In genomic region chr11:59965227-59966101, GRCm38 (mm10) we compare ENCODE assay signal across 8 mouse cellular contexts. TPM values are rescaled to one million over a fixed set of nuclear protein-coding genes. Genes with fewer than 3 reads are reported as not detected.
DNase-seq lines count a peak whose midpoint lies in the region; ATAC-seq lines count a peak whose summit lies in the region.

No protein-coding gene starts in this region.

- intact Hi-C loops in heart, postnatal 10 days (cut with DNase I): loop anchor here (1.0 to 2.0 kb wide), 4 partner anchors 62 to 111 kb away; no protein-coding TSS in a partner anchor

- H3K4me3 ChIP-seq in forebrain, embryonic 12.5 days (replicated peaks): peak overlapping the region; percentile 49
- peak overlapping the region; percentile 54 for H3K4me3 ChIP-seq in liver, embryonic 15.5 days (replicated peaks)
- peak overlapping the region; percentile 35 for H3K4me3 ChIP-seq in neural tube, embryonic 11.5 days (ENCODE audit: low read depth, low read length)
- H3K4me3 ChIP-seq in stomach, embryonic 15.5 days (replicated peaks): peak overlapping the region; percentile 51

- peaks cover 30% of the 10 kb centered on the region for H3K4me1 ChIP-seq in forebrain, embryonic 12.5 days
- H3K4me1 ChIP-seq in liver, embryonic 15.5 days (replicated peaks): peaks cover 28% of the 10 kb centered on the region
- H3K4me1 ChIP-seq in neural tube, embryonic 11.5 days (ENCODE audit: control insufficient read depth, insufficient read depth, low read length): peaks cover 13% of the 10 kb centered on the region
- H3K4me1 ChIP-seq in stomach, embryonic 15.5 days: peaks cover 19% of the 10 kb centered on the region

- H3K9ac ChIP-seq in forebrain, embryonic 12.5 days: peak overlapping the region; percentile 55
- H3K9ac ChIP-seq in liver, embryonic 15.5 days: peak overlapping the region; percentile 23; the same call in 1 of the 2 replicates
- H3K9ac ChIP-seq in neural tube, embryonic 11.5 days (ENCODE audit: low read length): peak overlapping the region; percentile 12
- H3K9ac ChIP-seq in stomach, embryonic 15.5 days: peak overlapping the region; percentile 49; the same call in 1 of the 2 replicates

- no peak overlapping the region for H3K27ac ChIP-seq in forebrain, embryonic 12.5 days
- H3K27ac ChIP-seq in liver, embryonic 15.5 days (replicated peaks): no peak overlapping the region
- H3K27ac ChIP-seq in neural tube, embryonic 11.5 days (ENCODE audit: low read depth, low read length): no peak overlapping the region
- peak overlapping the region; percentile 78; the same call in 1 of the 2 replicates for H3K27ac ChIP-seq in stomach, embryonic 15.5 days

- H3K27me3 ChIP-seq in forebrain, embryonic 12.5 days: peaks cover 32% of the 10 kb centered on the region
- H3K27me3 ChIP-seq in liver, embryonic 15.5 days: peaks cover 38% of the 10 kb centered on the region
- peaks cover 16% of the 10 kb centered on the region for H3K27me3 ChIP-seq in neural tube, embryonic 11.5 days (ENCODE audit: control insufficient read depth, insufficient read depth, low read length)
- H3K27me3 ChIP-seq in stomach, embryonic 15.5 days (replicated peaks): peaks cover 13% of the 10 kb centered on the region

- no peaks in the 10 kb centered on the region for H3K9me3 ChIP-seq in forebrain, embryonic 12.5 days
- H3K9me3 ChIP-seq in liver, embryonic 15.5 days (replicated peaks): no peaks in the 10 kb centered on the region
- no peaks in the 10 kb centered on the region for H3K9me3 ChIP-seq in neural tube, embryonic 11.5 days (ENCODE audit: control insufficient read depth, low read length)
- no peaks in the 10 kb centered on the region for H3K9me3 ChIP-seq in stomach, embryonic 15.5 days

- DNase-seq in CD8-positive naive resting alpha-beta T cell, adult 2 months (ENCODE audit: low read depth in 2 of 2, low spot score in 2 of 2): peak; percentile 16 to 46
- peak; percentile 88 to 90 for DNase-seq in heart, postnatal 10 days
- peak; percentile 90 to 92 for DNase-seq in kidney, postnatal 4 days
- DNase-seq in neural tube, embryonic 11.5 days (ENCODE audit: low spot score): peak; percentile 89

- ATAC-seq in cerebellum, adult (ENCODE audit: insufficient number of reproducible peaks, low FRiP score, low TSS enrichment): peak; percentile 57
- peak; percentile 69; the same call in 1 of the 2 replicates for ATAC-seq in forebrain, embryonic 12.5 days (ENCODE audit: low FRiP score)
- peak; percentile 73 for ATAC-seq in liver, embryonic 15.5 days (ENCODE audit: insufficient read depth)
- ATAC-seq in neural tube, embryonic 11.5 days (ENCODE audit: insufficient read depth, low FRiP score, low TSS enrichment): no peak
- peak; percentile 73 for ATAC-seq in stomach, embryonic 15.5 days (ENCODE audit: insufficient read depth, low FRiP score, low read depth)

- peaks cover 21% of the 10 kb centered on the region for H3K36me3 ChIP-seq in forebrain, embryonic 12.5 days (replicated peaks)
- peaks cover 18% of the 10 kb centered on the region for H3K36me3 ChIP-seq in liver, embryonic 15.5 days (replicated peaks)
- no peaks in the 10 kb centered on the region for H3K36me3 ChIP-seq in neural tube, embryonic 11.5 days (ENCODE audit: control insufficient read depth, insufficient read depth, low read length)
- H3K36me3 ChIP-seq in stomach, embryonic 15.5 days: peaks cover 7% of the 10 kb centered on the region

- peak overlapping the region; percentile 90 for H3K4me2 ChIP-seq in forebrain, embryonic 12.5 days
- peak overlapping the region; percentile 86 for H3K4me2 ChIP-seq in liver, embryonic 15.5 days
- peak overlapping the region; percentile 82 for H3K4me2 ChIP-seq in neural tube, embryonic 11.5 days (ENCODE audit: low read depth)
- H3K4me2 ChIP-seq in stomach, embryonic 15.5 days: peak overlapping the region; percentile 98

- WGBS in forebrain, embryonic 12.5 days: 37% methylated on average over 25 of the region's 25 CpGs
- 23% methylated on average over 25 of the region's 25 CpGs for WGBS in liver, embryonic 15.5 days (ENCODE audit: insufficient replicate concordance)
- WGBS in neural tube, embryonic 11.5 days: 22% methylated on average over 25 of the region's 25 CpGs
- WGBS in stomach, embryonic 15.5 days: 20% methylated on average over 25 of the region's 25 CpGs

RNA-seq across cellular contexts. Expression of gene Rasd1, which starts 0.7 kb away (rescaled TPM):
- polyA plus RNA-seq in forebrain, embryonic 12.5 days (2016; fragmentation: Nextera tagmentation; extraction: Ambion mirVana): 0.76 and 1.4 TPM in 2 replicates
- total RNA-seq in heart, postnatal 10 days (2021): 10 to 100 TPM in 1 of 2 experiments, 1 to 10 TPM in 1; 7.3 to 12.4 TPM
- 0.96 and 1.3 TPM in 2 replicates for polyA plus RNA-seq in liver, embryonic 15.5 days (2015; fragmentation: Nextera tagmentation; extraction: Ambion mirVana)
- polyA plus RNA-seq in neural tube, embryonic 11.5 days (2014; fragmentation: Nextera tagmentation; extraction: Ambion mirVana): 1.2 and 1.7 TPM in 2 replicates
- 2.8 and 3.2 TPM in 2 replicates for polyA plus RNA-seq in stomach, embryonic 15.5 days (2015; fragmentation: Nextera tagmentation; extraction: Ambion mirVana)

RNA-seq across cellular contexts. Expression of gene Med9, which starts 17.5 kb away (rescaled TPM):
- 44.2 and 44.7 TPM in 2 replicates for polyA plus RNA-seq in forebrain, embryonic 12.5 days (2016; fragmentation: Nextera tagmentation; extraction: Ambion mirVana)
- 10 to 100 TPM; 24.3 to 24.4 TPM for total RNA-seq in heart, postnatal 10 days (2021)
- polyA plus RNA-seq in liver, embryonic 15.5 days (2015; fragmentation: Nextera tagmentation; extraction: Ambion mirVana): 19.6 and 20.4 TPM in 2 replicates
- 44.2 and 45.0 TPM in 2 replicates for polyA plus RNA-seq in neural tube, embryonic 11.5 days (2014; fragmentation: Nextera tagmentation; extraction: Ambion mirVana)
- polyA plus RNA-seq in stomach, embryonic 15.5 days (2015; fragmentation: Nextera tagmentation; extraction: Ambion mirVana): 36.6 and 38.4 TPM in 2 replicates

Comparison
In these comparisons a context has a peak if more than half of its experiments do, and no peak if none do; other contexts are left out.
1. DNase-seq: peak in every context shown above with its lines; median percentile 91 in kidney, postnatal 4 days; 89 in heart, postnatal 10 days; 89 in neural tube, embryonic 11.5 days; 31 in CD8-positive naive resting alpha-beta T cell, adult 2 months.